Mouse (Mus musculus) heart, adult 2 months (tissue): ENCODE measurements around the gene Samd13.

ENCODE experiments used
- EP300 ChIP-seq: fragments of 200-500 bp; IDR thresholded peaks from 2 replicates; pipeline ENCODE4 v1.6.1; 2011; ENCODE audit warnings: low read depth, low read length, control low read depth; ENCODE audit not compliant: insufficient read depth
- POLR2A ChIP-seq: fragments of 200-500 bp; IDR thresholded peaks from 2 replicates; pipeline ENCODE4 v1.6.1; 2011; ENCODE audit warnings: mild to moderate bottlenecking, low read depth, low read length, control low read depth; ENCODE audit not compliant: insufficient read depth

GRCm38 (mm10) chr3:146698982-146699381 lies 13.6 kb upstream of the Samd13 start:
- TF ChIP-seq EP300 (no peak), POLR2A (no peak)
